Mouse (Mus musculus) liver (tissue): ENCODE results near the gene Sdhb.
A peak's percentile ranks its signal among the peaks of the same experiment; 100 is the strongest.

ENCODE experiments used
- DNase-seq: peaks from one replicate; pipeline ENCODE4 v3.0.0-alpha.2; 2020; ENCODE audit warnings: mixed read lengths

The Sdhb gene

GRCm38 (mm10) chr4:140948481-140948880 lies 12.5 kb upstream of the Sdhb start:
- no peak for DNase-seq

GRCm38 (mm10) chr4:140949052-140949451 lies 12.0 kb upstream of the Sdhb start:
- no peak for DNase-seq

DNA sequence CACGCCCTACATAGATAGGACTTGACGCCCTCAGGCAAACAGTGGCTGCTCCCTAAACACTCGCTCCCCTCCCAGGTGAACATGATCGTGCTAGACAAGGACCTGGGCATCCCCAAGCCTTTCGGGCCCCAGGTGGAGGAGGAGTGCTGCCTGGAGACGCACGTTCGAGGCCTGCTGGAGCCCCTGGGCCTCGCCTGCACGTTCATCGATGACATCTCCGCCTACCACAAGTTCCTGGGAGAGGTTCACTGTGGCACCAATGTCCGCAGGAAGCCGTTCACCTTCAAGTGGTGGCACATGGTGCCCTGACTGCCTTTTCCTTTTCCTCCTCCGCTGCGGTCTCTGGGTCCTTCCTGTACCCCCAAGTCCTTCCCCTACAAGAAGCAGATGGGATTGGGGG lies 11.4 kb upstream of the Sdhb start:
- no peak for DNase-seq

- no peak for DNase-seq
These were observed 10.4 kb upstream of the Sdhb start for GRCm38 (mm10) chr4:140950574-140950973.

- no peak for DNase-seq
These were observed 9.0 kb upstream of the Sdhb start for GRCm38 (mm10) chr4:140951861-140952641.

GRCm38 (mm10) chr4:140957131-140957702 lies 3.8 kb upstream of the Sdhb start:
- no peak for DNase-seq

DNA sequence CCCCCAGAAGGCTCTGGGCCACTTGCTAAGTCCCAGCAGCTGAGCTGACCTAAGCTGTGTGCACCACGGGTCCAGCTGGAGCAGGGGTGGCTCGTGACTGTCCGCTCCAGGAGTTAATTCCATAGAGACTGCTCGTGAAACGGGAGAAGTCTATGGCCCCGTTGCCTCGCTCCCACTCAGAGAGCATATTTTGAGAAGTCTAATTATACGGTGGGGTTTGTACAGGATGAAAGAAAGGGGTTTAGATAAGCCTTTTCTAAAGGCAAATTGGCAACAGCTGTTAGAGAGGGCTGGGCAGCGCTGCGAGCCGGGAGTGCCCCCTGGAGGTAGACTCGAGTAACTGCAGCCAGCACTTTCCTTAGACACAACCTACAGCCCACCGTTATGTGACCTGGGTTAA lies 3.3 kb upstream of the Sdhb start:
- peak; percentile 70 for DNase-seq

DNA sequence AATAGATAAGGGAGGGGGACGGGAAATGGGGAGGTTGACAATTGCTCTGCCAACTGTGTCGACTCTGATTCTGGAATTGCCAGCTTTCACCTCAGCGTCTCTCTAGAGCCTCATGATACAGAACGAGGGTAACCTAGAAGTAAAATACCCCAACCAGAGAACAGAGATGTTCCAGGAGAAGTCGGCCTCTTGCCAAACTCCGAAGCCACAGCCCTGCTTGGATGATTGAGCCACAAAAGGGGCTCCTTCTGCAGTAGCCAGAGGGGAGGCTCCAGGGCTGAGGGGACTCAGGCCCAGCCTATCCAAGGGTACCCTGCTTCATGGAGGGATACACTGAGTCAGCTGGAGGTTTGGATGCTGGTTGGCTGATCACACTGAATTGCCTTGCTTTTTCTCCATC lies 2.7 kb upstream of the Sdhb start:
- no peak for DNase-seq

DNA sequence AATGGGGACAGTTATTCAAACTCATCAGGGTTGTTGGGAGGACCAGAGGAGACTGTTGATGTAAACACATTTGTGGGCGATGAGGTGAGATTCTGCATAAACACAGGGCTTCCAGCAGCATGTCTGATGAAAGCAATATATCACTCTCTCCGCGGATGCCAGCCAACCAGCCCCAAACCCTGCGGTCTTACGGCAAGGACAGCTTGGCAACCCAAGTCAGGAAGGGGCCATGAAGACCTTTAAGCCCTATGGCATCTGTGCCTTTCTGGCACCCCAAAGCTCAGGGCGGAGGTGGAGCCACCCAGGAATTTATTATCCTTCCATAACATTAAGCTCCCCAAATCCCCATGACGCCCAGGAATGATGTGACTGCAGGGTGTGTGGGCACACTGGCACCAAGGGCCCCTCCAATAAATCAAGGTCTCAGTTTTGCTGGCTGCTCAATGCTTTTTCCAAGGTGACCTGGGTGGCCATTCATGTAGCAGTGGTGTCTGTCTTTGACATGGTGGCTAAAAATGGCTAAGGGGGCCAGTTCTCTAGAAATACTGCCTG lies 1.8 kb upstream of the Sdhb start:
- DNase-seq: no peak

DNA sequence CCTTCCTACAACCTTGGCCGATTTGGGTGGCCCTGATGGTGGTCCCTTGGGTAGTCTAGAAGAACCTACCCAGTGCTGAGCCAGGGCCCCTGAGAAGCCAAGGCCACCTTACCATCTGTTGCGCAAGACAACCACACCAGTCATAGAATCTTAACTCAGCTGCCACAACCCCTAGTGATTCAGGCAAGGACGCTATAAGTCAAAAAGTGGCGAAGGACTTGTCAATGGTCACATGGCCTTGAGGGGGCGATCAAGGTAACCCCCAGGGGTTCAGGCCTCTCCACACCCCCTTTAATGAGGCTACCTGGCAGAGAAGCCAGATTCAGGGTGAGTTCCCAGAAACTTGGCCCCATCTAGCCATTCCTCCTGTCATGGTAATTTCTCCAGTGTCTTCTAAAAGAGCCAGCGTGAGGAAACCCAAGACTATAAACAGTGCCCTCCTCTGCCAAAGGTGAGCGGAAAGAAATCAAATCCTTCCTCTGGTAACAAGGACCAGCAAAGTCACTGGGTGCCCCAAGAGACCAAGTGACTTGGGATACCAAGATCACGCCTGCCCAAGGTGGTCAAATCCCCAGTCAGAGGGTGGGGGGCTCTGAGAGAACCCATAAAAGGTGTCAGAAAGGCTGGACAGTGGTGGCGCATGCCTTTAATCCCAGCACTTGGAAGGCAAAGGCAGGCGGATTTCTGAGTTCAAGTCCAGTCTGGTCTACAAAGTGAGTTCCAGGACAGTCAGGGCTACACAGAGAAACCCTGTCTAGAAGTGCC lies 1.1 kb upstream of the Sdhb start:
- no peak for DNase-seq

GRCm38 (mm10) chr4:140961467-140962206 lies 634 bp downstream of the Sdhb start:
- DNase-seq: peak; percentile 23

DNA sequence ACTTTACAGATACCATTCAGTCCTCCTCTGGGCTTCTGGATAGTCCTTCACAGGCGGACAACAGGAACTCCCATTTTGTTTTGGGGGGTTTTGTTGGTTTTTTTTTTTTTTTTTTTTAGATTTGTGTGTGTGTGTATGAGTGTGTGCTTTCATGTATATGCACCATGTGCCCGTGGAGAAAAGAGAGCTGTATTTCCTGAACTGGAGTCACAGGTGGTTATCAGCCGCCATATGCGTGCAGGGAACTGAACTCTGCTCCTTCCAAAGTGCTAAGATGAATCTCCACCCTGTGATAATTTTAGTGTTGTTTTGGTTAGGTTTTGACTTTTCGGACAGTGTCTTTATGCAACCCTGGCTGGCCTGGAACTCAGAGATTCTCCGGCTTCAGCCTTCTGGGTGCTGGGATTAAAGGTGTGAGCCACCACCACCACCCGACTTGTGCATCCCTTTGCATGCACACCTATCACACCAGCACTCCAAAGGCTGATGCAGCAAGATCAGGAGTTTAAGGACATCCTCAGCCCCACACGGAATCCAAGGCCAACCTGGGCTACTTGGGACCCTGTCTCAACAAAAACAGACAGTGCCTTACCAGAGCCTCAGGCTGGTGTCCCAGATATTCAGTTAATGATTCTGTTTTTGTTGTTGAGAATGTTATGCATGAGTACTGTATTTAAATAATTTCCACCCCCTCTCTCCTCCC lies 1.4 kb downstream of the Sdhb start:
- DNase-seq: no peak

DNA sequence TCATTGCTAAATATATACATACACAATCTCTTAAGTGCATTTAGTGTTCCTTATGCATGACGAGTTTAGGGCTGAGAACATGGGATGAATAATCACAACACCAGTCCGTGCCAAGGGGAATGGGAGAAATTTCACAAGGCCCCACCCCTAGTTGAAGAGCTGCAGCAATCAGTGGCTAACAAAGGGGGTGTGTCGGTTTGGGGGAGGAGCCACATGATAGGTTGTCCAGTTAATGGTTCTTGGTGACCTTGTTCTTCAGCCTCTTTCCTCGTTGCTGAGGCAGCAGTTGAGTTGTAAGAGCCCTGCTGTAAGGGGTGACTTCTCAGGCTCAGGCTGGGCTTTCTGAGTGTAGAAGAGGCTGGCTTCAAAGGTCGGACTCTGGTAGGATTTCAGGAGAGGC lies 1.9 kb downstream of the Sdhb start:
- peak; percentile 66 for DNase-seq

- DNase-seq: no peak
These were observed 3.1 kb downstream of the Sdhb start for GRCm38 (mm10) chr4:140963941-140964597.

GRCm38 (mm10) chr4:140964620-140965019 lies 3.6 kb downstream of the Sdhb start:
- DNase-seq: peak; percentile 68

GRCm38 (mm10) chr4:140967386-140968159 lies 6.6 kb downstream of the Sdhb start:
- no peak for DNase-seq

DNA sequence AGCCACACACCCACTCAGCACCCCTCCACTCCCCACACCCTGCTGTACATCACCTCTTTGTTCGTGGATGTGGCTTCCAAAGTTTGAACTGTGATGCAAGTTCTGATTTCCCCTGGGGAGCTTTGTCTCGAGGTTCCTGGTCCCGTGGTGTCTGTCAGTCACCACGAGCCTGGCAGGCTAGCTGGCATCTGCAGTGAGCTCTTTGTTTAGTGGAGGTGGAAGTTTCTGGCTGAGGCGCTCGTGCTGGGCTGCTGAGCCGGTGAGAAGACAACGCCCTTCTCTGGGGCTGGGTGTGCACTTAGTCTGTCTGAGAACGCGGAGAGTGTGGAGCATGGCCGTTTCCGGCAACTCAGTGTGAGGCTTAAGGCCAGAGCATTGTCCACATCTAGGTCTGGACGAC lies 10.7 kb downstream of the Sdhb start:
- no peak for DNase-seq

DNA sequence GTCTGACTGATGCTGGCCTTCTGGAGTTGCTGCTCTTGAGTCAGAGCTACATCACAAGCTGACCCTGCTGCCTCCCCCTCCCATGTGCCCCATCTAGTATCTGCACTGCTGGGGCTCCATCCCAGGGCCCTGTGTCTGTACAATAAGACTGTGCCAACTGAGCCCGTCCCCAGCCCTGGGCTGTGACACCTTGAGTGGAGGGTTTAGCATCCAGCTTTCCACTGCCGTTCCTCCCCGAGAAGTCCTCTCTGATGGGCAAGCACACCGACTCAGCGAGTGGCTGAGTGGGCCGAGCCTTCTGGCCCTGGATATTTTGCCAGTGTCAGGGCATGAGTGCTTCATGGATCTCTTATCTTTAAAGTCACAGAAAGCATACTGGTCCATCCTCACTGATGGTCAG lies 13.4 kb downstream of the Sdhb start:
- no peak for DNase-seq

DNA sequence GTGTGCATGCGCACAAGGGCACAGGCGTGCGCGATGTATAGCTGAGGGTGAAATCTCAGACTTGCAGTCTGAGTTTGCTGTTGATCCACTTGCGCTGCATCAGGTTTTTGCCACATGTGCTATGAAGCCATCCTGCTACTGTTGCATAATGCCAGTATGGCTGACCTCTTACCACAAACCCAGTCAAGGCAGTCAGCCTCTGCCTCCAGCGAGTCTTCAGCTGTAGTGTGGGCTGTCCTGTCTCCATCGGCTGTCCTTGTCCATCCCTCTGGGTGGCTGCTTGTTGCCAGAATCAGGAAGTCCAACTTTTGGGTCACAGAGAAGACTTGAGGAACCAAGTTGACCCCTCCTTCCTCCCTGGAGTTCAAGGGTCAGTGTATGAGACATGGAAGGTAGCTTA lies 14.4 kb downstream of the Sdhb start:
- no peak for DNase-seq

DNA sequence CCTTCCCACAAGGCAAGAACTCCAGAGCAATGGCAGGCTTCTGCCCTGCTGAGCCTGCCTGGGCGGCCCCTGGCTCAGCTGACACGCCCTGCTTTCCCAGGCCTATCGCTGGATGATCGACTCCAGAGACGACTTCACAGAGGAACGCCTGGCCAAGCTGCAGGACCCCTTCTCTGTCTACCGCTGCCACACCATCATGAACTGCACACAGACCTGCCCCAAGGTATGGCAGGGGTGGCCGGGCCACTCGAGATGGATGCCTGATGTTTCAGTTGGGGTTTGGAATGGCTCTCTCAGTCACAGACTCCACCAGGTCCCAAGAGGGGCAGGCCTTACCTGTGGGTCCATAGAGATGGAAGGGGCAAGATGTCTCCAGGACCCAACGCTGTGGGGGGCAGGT lies 16.3 kb downstream of the Sdhb start:
- no peak for DNase-seq
